Mouse (Mus musculus) forebrain, postnatal 0 days (tissue): ENCODE measurements around the gene Traf4. TPM values are rescaled to one million over a fixed set of nuclear protein-coding genes. Genes with fewer than 3 reads are reported as not detected.

ENCODE experiments used
- ATAC-seq: fragments of 200-750 bp; cut with Nextera tagmentation; 2 replicates; pipeline ENCODE4 v1.8.0; 2017; ENCODE audit warnings: mild to moderate bottlenecking, moderate library complexity
- DNase-seq: peaks from one replicate; pipeline ENCODE4 v3.0.0-alpha.2; 2015
- H3K27ac ChIP-seq: fragments of 300-500 bp; sonication (generic); 2 replicates; pipeline ENCODE4 v1.5.1; 2014; ENCODE audit warnings: low read depth, mild to moderate bottlenecking, antibody characterized with exemption, low read length, moderate library complexity, mixed read lengths
- H3K27me3 ChIP-seq: fragments of 300-500 bp; sonication (generic); 2 replicates; pipeline ENCODE4 v1.6.1; 2014; ENCODE audit warnings: mild to moderate bottlenecking, low read length, mixed read lengths; ENCODE audit not compliant: insufficient read depth
- H3K36me3 ChIP-seq: fragments of 300-500 bp; sonication (generic); 2 replicates; pipeline ENCODE4 v1.6.1; 2014; ENCODE audit warnings: mild to moderate bottlenecking, moderate library complexity; ENCODE audit not compliant: insufficient read depth
- H3K4me1 ChIP-seq: fragments of 300-500 bp; sonication (generic); 2 replicates; pipeline ENCODE4 v1.6.1; 2014; ENCODE audit warnings: antibody characterized with exemption; ENCODE audit not compliant: insufficient read depth
- H3K4me2 ChIP-seq: fragments of 300-500 bp; sonication (generic); 2 replicates; pipeline ENCODE4 v1.6.1; 2014; ENCODE audit warnings: low read depth, mild to moderate bottlenecking, moderate library complexity
- H3K4me3 ChIP-seq: fragments of 300-500 bp; sonication (generic); 2 replicates; pipeline ENCODE4 v1.5.1; 2014; ENCODE audit warnings: low read depth, low read length, mixed read lengths
- H3K9ac ChIP-seq: fragments of 300-500 bp; sonication (generic); 2 replicates; pipeline ENCODE4 v1.6.1; 2014; ENCODE audit warnings: mild to moderate bottlenecking
- H3K9me3 ChIP-seq: fragments of 300-500 bp; sonication (generic); 2 replicates; pipeline ENCODE4 v1.6.1; 2016; ENCODE audit warnings: low read length
- CTCF ChIP-seq: sonication (generic); IDR thresholded peaks from 2 replicates; pipeline ENCODE4 v1.5.1; 2016; ENCODE audit warnings: antibody characterized with exemption, control low read depth, low read depth
- WGBS: fragments of 180-500 bp; shearing (Covaris S2); extraction: QIAGEN DNeasy Blood & Tissue Kit; methylation state at CpG from one replicate; pipeline ENCODE4 v1.1.7; 2014; 5-methylcytosine and 5-hydroxymethylcytosine counted together
- microRNA-seq, 2 experiments: library from miRNA; unstranded; fragments of <30 nt; microRNA quantifications; one replicate each; pipeline ENCODE4; 2016
- polyA plus RNA-seq: library from polyadenylated mRNA; unstranded; fragments of >200 nt; fragmentation: Nextera tagmentation; extraction: Ambion mirVana; gene quantifications from 2 replicates; pipeline ENCODE4 v1.2.1, GENCODE M21; 2015
- total RNA-seq: library from RNA; depleted of rRNA; stranded (reverse); fragments of >200 nt; gene quantifications from 2 replicates; pipeline ENCODE4 v1.2.3, GENCODE M21; 2014; rRNA removed

Traf4 gene
- total and polyA plus RNA-seq, 2 experiments from 2014 or later = 99.0 to 104 TPM

GRCm38 (mm10) chr11:78116146-78116410 lies 49.3 kb downstream of the Traf4 start:
- Histone ChIP-seq H3K9me3 (no peaks in the 10 kb centered on the region), H3K27ac (peak overlapping the region; percentile 78), H3K9ac (peak overlapping the region; percentile 63), H3K27me3 (no peaks in the 10 kb centered on the region), H3K4me2 (peak overlapping the region; percentile 68), H3K4me1 (peaks cover 34% of the 10 kb centered on the region), H3K4me3 (peak overlapping the region; percentile 68), H3K36me3 (no peaks in the 10 kb centered on the region)
- ATAC-seq (no peak), DNase-seq (no peak)
- 5% methylated on average over 5 of the region's 5 CpGs for WGBS
- TF ChIP-seq CTCF = no peak

- no peaks in the 10 kb centered on the region for H3K27me3 ChIP-seq
- peaks cover 34% of the 10 kb centered on the region for H3K4me1 ChIP-seq
- H3K4me2 ChIP-seq = peak overlapping the region; percentile 68
- no peak for TF ChIP-seq CTCF
- ATAC-seq (peak; percentile 99), DNase-seq (peak; percentile 94)
- H3K4me3 ChIP-seq = peak overlapping the region; percentile 68
- H3K27ac ChIP-seq = peak overlapping the region; percentile 78
- 2% methylated on average over 29 of the region's 37 CpGs for WGBS
- no peaks in the 10 kb centered on the region for H3K36me3 ChIP-seq
- no peaks in the 10 kb centered on the region for H3K9me3 ChIP-seq
- peak overlapping the region; percentile 63 for H3K9ac ChIP-seq
These were observed 49.8 kb downstream of the Traf4 start for GRCm38 (mm10) chr11:78115367-78116145.

- Histone ChIP-seq H3K27ac (peak overlapping the region; percentile 78), H3K4me2 (peak overlapping the region; percentile 68), H3K27me3 (no peaks in the 10 kb centered on the region), H3K4me1 (peaks cover 34% of the 10 kb centered on the region), H3K9me3 (no peaks in the 10 kb centered on the region), H3K4me3 (peak overlapping the region; percentile 68), H3K36me3 (no peaks in the 10 kb centered on the region), H3K9ac (peak overlapping the region; percentile 63)
- ATAC-seq = no peak
- TF ChIP-seq CTCF = no peak
- WGBS = 9% methylated on average over 19 of the region's 19 CpGs
- DNase-seq = no peak
These were observed 50.6 kb downstream of the Traf4 start for GRCm38 (mm10) chr11:78114676-78115366.

- no peak overlapping the region for H3K27ac ChIP-seq
- no peaks in the 10 kb centered on the region for H3K36me3 ChIP-seq
- peaks cover 30% of the 10 kb centered on the region for H3K4me1 ChIP-seq
- WGBS = 19% methylated on average over 2 of the region's 2 CpGs
- no peak overlapping the region for H3K9ac ChIP-seq
- no peak overlapping the region for H3K4me3 ChIP-seq
- H3K9me3 ChIP-seq = no peaks in the 10 kb centered on the region
- no peak for TF ChIP-seq CTCF
- DNase-seq (peak; percentile 83), ATAC-seq (peak; percentile 40)
- H3K4me2 ChIP-seq = no peak overlapping the region
- H3K27me3 ChIP-seq = no peaks in the 10 kb centered on the region
These were observed 51.8 kb downstream of the Traf4 start for GRCm38 (mm10) chr11:78113616-78114015.

Small RNA genes within 50 kb of the gene (microRNA-seq; reads per million reads assigned to microRNA genes)
- gene Mir7653 = 0 to 0.61 reads per million in 2 experiments

Other genes starting within 250 kb of the Traf4 start
- gene Sez6, start 234.8 kb downstream of the Traf4 start, total RNA-seq = 150 and 194 TPM in 2 replicates
- 183 and 214 TPM in 2 replicates for gene Sez6, start 234.8 kb downstream of the Traf4 start, polyA plus RNA-seq
- gene Phf12, start 182.8 kb downstream of the Traf4 start, total RNA-seq = 35.9 and 49.3 TPM in 2 replicates
- 6.2 and 9.1 TPM in 2 replicates for gene Phf12, start 182.8 kb downstream of the Traf4 start, polyA plus RNA-seq
- 48.4 and 59.2 TPM in 2 replicates for gene Dhrs13, start 133.3 kb downstream of the Traf4 start, total RNA-seq
- 40.5 and 48.4 TPM in 2 replicates for gene Dhrs13, start 133.3 kb downstream of the Traf4 start, polyA plus RNA-seq
- 77.1 and 83.9 TPM in 2 replicates for gene Flot2, start 127.7 kb downstream of the Traf4 start, total RNA-seq
- gene Flot2, start 127.7 kb downstream of the Traf4 start, polyA plus RNA-seq = 101 and 105 TPM in 2 replicates
- 27.4 and 30.3 TPM in 2 replicates for gene Eral1, start 85.2 kb downstream of the Traf4 start, total RNA-seq
- 25.5 and 26.7 TPM in 2 replicates for gene Eral1, start 85.2 kb downstream of the Traf4 start, polyA plus RNA-seq
- gene Fam222b, start 70.9 kb downstream of the Traf4 start, total RNA-seq = 17.4 and 24.6 TPM in 2 replicates
- gene Fam222b, start 70.9 kb downstream of the Traf4 start, polyA plus RNA-seq = 21.9 and 24.0 TPM in 2 replicates
- 4.7 and 6.1 TPM in 2 replicates for gene Nek8, start 11.1 kb upstream of the Traf4 start, total RNA-seq
- gene Nek8, start 11.1 kb upstream of the Traf4 start, polyA plus RNA-seq = 5.5 and 5.7 TPM in 2 replicates
- 15.3 and 22.0 TPM in 2 replicates for gene Tlcd1, start 11.1 kb upstream of the Traf4 start, total RNA-seq
- gene Tlcd1, start 11.1 kb upstream of the Traf4 start, polyA plus RNA-seq = 13.9 and 19.0 TPM in 2 replicates
- 772 and 968 TPM in 2 replicates for gene Rpl23a, start 18.0 kb upstream of the Traf4 start, total RNA-seq
- gene Rpl23a, start 18.0 kb upstream of the Traf4 start, polyA plus RNA-seq = 938 and 1,223 TPM in 2 replicates
- gene Rab34, start 22.8 kb upstream of the Traf4 start, total RNA-seq = 76.9 and 83.5 TPM in 2 replicates
- 50.8 and 55.5 TPM in 2 replicates for gene Rab34, start 22.8 kb upstream of the Traf4 start, polyA plus RNA-seq
- 0.81 and 2.4 TPM in 2 replicates for gene Proca1, start 27.8 kb upstream of the Traf4 start, total RNA-seq
- gene Proca1, start 27.8 kb upstream of the Traf4 start, polyA plus RNA-seq = 2.5 and 3.3 TPM in 2 replicates
- gene Sdf2, start 80.2 kb upstream of the Traf4 start, total RNA-seq = 76.2 and 76.4 TPM in 2 replicates
- 92.1 and 92.8 TPM in 2 replicates for gene Sdf2, start 80.2 kb upstream of the Traf4 start, polyA plus RNA-seq
- gene Supt6, start 80.4 kb upstream of the Traf4 start, total RNA-seq = 31.8 and 44.1 TPM in 2 replicates
- 15.9 and 21.6 TPM in 2 replicates for gene Supt6, start 80.4 kb upstream of the Traf4 start, polyA plus RNA-seq
- 58.6 and 70.2 TPM in 2 replicates for gene 2610507B11Rik, start 96.2 kb upstream of the Traf4 start, total RNA-seq
- gene 2610507B11Rik, start 96.2 kb upstream of the Traf4 start, polyA plus RNA-seq = 34.6 and 49.4 TPM in 2 replicates
- 0.38 and 0.62 TPM in 2 replicates for gene BC030499, start 125.3 kb upstream of the Traf4 start, total RNA-seq
- not detected in 2 replicates for gene BC030499, start 125.3 kb upstream of the Traf4 start, polyA plus RNA-seq
- 5.7 and 6.5 TPM in 2 replicates for gene Spag5, start 135.9 kb upstream of the Traf4 start, total RNA-seq
- 3.5 and 4.8 TPM in 2 replicates for gene Spag5, start 135.9 kb upstream of the Traf4 start, polyA plus RNA-seq
- 187 and 207 TPM in 2 replicates for gene Aldoc, start 157.4 kb upstream of the Traf4 start, total RNA-seq
- gene Aldoc, start 157.4 kb upstream of the Traf4 start, polyA plus RNA-seq = 182 and 219 TPM in 2 replicates
- gene Pigs, start 162.8 kb upstream of the Traf4 start, total RNA-seq = 33.0 and 43.1 TPM in 2 replicates
- gene Pigs, start 162.8 kb upstream of the Traf4 start, polyA plus RNA-seq = 63.7 and 76.8 TPM in 2 replicates
- 86.5 and 99.7 TPM in 2 replicates for gene Unc119, start 177.9 kb upstream of the Traf4 start, total RNA-seq
- 72.2 and 72.5 TPM in 2 replicates for gene Unc119, start 177.9 kb upstream of the Traf4 start, polyA plus RNA-seq
- gene Foxn1, start 221.0 kb upstream of the Traf4 start, total RNA-seq = not detected in 2 replicates
- not detected in 2 replicates for gene Foxn1, start 221.0 kb upstream of the Traf4 start, polyA plus RNA-seq